Mouse (Mus musculus): ENCODE results near the gene Zfp319. TPM values are rescaled to one million over a fixed set of nuclear protein-coding genes. Genes with fewer than 3 reads are reported as not detected.

The Zfp319 gene
- polyA plus RNA-seq, 1 experiment from 2014 or later, result 2.2 TPM

DNA sequence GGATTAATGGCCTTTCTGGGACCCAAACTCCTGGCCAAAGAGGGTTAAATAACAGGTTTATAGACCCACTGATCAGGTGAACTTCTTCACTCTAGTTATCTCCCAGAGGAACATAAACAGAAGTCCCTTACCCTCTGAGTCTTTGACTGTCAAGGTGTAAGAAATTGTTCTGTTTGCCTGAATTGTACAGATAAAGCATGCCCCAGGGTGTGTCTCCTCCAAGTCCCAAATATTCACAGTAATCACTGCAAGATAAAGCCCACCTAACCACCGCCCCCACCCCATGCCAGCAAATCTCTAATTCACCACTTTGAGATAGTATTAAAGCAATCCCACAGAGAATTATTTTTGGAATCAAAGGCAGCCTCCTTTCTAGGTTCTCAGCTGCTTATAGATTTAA, 1.4 kb downstream of the Zfp319 start:
- peak overlapping the region; percentile 84 for H3K4me2 ChIP-seq (replicated peaks; ENCODE audit: low read depth)
- H3K9ac ChIP-seq (ENCODE audit: low read depth, low read length), result peak overlapping the region; percentile 78; the same call in 1 of the 2 replicates
- no peaks in the 10 kb centered on the region for H3K27me3 ChIP-seq (replicated peaks; ENCODE audit: control insufficient read depth, insufficient read depth, low read length)
- ATAC-seq, result no peak
- H3K4me3 ChIP-seq (ENCODE audit: low read depth, low read length), result peak overlapping the region; percentile 85
- no peak for TF ChIP-seq CTCF (IDR thresholded peaks at IDR 0.05; ENCODE audit: low read depth)
- 40% methylated on average over 1 of the region's 1 CpGs for whole genome bisulfite sequencing
- no peaks in the 10 kb centered on the region for H3K9me3 ChIP-seq (ENCODE audit: control insufficient read depth)
- 0 out of 2 replicates have a peak, but pooled peaks cover 8% of the 10 kb centered on the region for H3K4me1 ChIP-seq (replicated peaks; ENCODE audit: control insufficient read depth, insufficient read depth, low read length)
- H3K27ac ChIP-seq (ENCODE audit: low read depth, low read length), result no peak overlapping the region
- H3K36me3 ChIP-seq (ENCODE audit: control insufficient read depth, insufficient read depth), result peaks cover 55% of the 10 kb centered on the region

GRCm38 (mm10) chr8:95327866-95328465, 3.8 kb downstream of the Zfp319 start:
- no peak for TF ChIP-seq CTCF (IDR thresholded peaks at IDR 0.05; ENCODE audit: low read depth)
- Histone ChIP-seq H3K9me3 (ENCODE audit: control insufficient read depth) (no peaks in the 10 kb centered on the region), H3K27me3 (replicated peaks; ENCODE audit: control insufficient read depth, insufficient read depth, low read length) (no peaks in the 10 kb centered on the region), H3K4me2 (replicated peaks; ENCODE audit: low read depth) (no peak overlapping the region), H3K36me3 (ENCODE audit: control insufficient read depth, insufficient read depth) (peaks cover 44% of the 10 kb centered on the region), H3K9ac (ENCODE audit: low read depth, low read length) (no peak overlapping the region), H3K4me3 (ENCODE audit: low read depth, low read length) (no peak overlapping the region), H3K27ac (ENCODE audit: low read depth, low read length) (no peak overlapping the region; the same call in 1 of the 2 replicates), H3K4me1 (replicated peaks; ENCODE audit: control insufficient read depth, insufficient read depth, low read length) (0 out of 2 replicates have a peak, but pooled peaks cover 8% of the 10 kb centered on the region)
- 93% methylated on average over 44 of the region's 46 CpGs for WGBS
- ATAC-seq, result no peak

DNA sequence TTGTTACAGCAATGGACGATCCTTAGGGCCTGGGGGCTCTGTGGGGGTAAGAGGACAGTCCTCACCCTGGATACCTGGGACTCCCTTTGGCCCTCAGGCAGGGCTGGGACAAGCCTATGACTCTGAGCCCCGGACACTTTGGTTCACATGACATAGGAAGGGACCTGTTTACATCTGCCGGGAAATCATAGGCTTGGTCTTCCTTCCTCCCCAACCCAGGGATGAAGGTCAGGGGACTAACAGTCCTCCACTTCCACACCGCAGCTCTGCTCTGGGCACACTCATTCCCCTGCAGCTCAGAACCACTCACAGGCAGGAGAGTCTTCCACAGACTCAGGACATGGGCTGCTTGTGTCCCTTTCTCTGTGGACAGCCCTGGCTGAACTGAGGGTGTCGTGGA, 4.9 kb downstream of the Zfp319 start:
- no peak for TF ChIP-seq CTCF (IDR thresholded peaks at IDR 0.05; ENCODE audit: low read depth)
- 86% methylated on average over 5 of the region's 5 CpGs for WGBS
- Histone ChIP-seq H3K36me3 (ENCODE audit: control insufficient read depth, insufficient read depth) (peaks cover 44% of the 10 kb centered on the region), H3K4me3 (ENCODE audit: low read depth, low read length) (no peak overlapping the region), H3K4me2 (replicated peaks; ENCODE audit: low read depth) (no peak overlapping the region), H3K27me3 (replicated peaks; ENCODE audit: control insufficient read depth, insufficient read depth, low read length) (no peaks in the 10 kb centered on the region), H3K9me3 (ENCODE audit: control insufficient read depth) (no peaks in the 10 kb centered on the region), H3K9ac (ENCODE audit: low read depth, low read length) (no peak overlapping the region), H3K4me1 (replicated peaks; ENCODE audit: control insufficient read depth, insufficient read depth, low read length) (0 out of 2 replicates have a peak, but pooled peaks cover 5% of the 10 kb centered on the region), H3K27ac (ENCODE audit: low read depth, low read length) (peak overlapping the region; percentile 7; the same call in 1 of the 2 replicates)
- ATAC-seq, result no peak

DNA sequence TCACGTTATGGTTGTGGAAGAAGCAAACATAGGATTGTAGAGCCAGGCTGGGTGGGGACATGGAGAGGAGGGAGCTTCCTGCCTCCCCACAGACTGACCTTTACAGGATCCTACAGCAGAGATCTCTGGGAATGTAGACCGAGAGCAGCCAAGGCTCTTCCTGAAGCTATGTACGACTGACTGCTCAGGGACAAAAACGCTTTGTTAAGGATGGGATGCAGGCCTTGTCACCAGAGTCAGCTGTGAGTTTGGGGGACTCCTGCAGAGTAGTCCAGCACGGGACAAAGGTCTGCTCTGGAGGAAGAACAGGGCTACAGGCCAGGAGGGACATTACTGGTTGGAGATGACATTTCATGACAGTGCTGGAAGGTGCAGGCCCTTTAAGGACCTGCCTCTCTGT, 7.1 kb downstream of the Zfp319 start:
- no peaks in the 10 kb centered on the region for H3K27me3 ChIP-seq (replicated peaks; ENCODE audit: control insufficient read depth, insufficient read depth, low read length)
- H3K4me3 ChIP-seq (ENCODE audit: low read depth, low read length), result no peak overlapping the region
- TF ChIP-seq CTCF (IDR thresholded peaks at IDR 0.05; ENCODE audit: low read depth), result no peak
- H3K27ac ChIP-seq (ENCODE audit: low read depth, low read length), result 0 out of 2 replicates have a peak overlapping the region, but pooled peaks have one; percentile 7
- WGBS, result 74% methylated on average over 5 of the region's 5 CpGs
- H3K36me3 ChIP-seq (ENCODE audit: control insufficient read depth, insufficient read depth), result peaks cover 44% of the 10 kb centered on the region
- H3K4me1 ChIP-seq (replicated peaks; ENCODE audit: control insufficient read depth, insufficient read depth, low read length), result no peaks in the 10 kb centered on the region
- no peaks in the 10 kb centered on the region for H3K9me3 ChIP-seq (ENCODE audit: control insufficient read depth)
- no peak for ATAC-seq
- H3K9ac ChIP-seq (ENCODE audit: low read depth, low read length), result no peak overlapping the region
- no peak overlapping the region for H3K4me2 ChIP-seq (replicated peaks; ENCODE audit: low read depth)

DNA sequence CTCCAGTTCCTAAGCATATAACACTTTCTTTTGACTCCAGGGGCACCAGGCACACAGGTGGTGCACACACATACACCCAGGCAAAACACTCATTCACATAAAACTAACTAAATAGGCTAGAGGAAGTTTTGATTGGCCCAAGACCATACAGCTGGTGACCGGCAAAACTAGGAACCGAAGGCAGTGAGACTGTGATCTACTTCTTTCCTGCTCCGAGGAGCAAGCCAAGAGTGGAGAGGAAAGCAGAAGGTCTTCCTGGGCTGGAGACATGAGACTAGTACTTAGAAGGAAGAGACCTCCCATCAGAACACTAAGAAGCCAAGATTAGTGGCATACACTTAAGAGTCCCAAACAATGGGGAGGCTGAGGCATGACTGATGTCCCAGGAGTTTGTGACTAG, 8.5 kb downstream of the Zfp319 start:
- 82% methylated on average over 3 of the region's 3 CpGs for WGBS
- no peaks in the 10 kb centered on the region for H3K27me3 ChIP-seq (replicated peaks; ENCODE audit: control insufficient read depth, insufficient read depth, low read length)
- no peak overlapping the region for H3K27ac ChIP-seq (ENCODE audit: low read depth, low read length)
- H3K4me3 ChIP-seq (ENCODE audit: low read depth, low read length), result no peak overlapping the region
- H3K9me3 ChIP-seq (ENCODE audit: control insufficient read depth), result no peaks in the 10 kb centered on the region
- no peak overlapping the region for H3K9ac ChIP-seq (ENCODE audit: low read depth, low read length)
- no peak for ATAC-seq
- H3K4me1 ChIP-seq (replicated peaks; ENCODE audit: control insufficient read depth, insufficient read depth, low read length), result no peaks in the 10 kb centered on the region
- H3K36me3 ChIP-seq (ENCODE audit: control insufficient read depth, insufficient read depth), result peaks cover 31% of the 10 kb centered on the region
- H3K4me2 ChIP-seq (replicated peaks; ENCODE audit: low read depth), result no peak overlapping the region
- no peak for TF ChIP-seq CTCF (IDR thresholded peaks at IDR 0.05; ENCODE audit: low read depth)

DNA sequence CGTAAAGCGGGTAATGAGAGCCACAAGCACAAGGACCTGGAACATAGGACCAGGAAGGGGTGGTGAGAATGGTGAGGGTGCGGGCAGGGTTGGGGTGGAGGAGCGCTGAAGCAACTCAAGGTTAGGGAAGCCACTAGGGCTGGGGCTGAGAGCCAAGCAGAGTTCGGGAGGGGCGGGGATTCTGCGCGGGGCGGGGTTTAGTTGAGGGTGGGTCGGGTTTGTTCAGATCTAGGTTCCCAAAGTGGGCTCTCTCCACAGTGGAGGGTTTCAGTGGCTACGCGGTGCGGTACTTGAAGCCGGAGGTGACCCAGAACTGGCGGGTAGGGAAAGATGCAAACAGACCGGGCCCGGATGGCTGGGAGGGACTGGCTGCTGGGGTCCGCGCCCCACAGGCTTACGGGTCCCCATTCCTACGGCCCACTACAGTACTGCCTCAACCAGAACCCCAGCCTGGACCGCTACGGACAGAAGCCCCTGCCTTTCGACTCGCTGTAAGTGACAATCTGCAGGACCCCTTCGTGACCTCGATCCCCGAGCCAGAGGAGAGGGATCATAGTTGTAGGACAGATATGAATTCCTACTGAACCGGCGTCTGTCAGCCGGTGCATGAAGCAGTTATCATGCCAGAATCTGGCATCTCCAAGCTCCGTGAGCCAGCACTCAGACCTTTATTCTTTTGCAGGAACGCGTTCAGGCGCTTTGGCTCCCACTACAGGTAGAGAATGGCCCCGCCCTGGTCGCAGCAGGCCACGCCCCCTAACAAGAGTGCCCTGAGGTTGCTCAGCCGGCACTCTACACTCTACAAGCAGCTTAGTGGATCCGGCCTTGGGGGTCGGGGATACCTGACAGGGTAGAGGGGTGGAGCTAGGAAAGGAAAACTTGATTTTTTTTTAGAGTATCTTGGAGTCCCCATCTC, 11.3 kb downstream of the Zfp319 start:
- TF ChIP-seq CTCF (IDR thresholded peaks at IDR 0.05; ENCODE audit: low read depth), result peak; percentile 70
- no peak overlapping the region for H3K27ac ChIP-seq (ENCODE audit: low read depth, low read length)
- WGBS, result 3% methylated on average over 41 of the region's 41 CpGs

More for the DNA sequence above, 11.3 kb downstream of the Zfp319 start:
- Histone ChIP-seq H3K4me1 (replicated peaks; ENCODE audit: control insufficient read depth, insufficient read depth, low read length) (no peaks in the 10 kb centered on the region), H3K27me3 (replicated peaks; ENCODE audit: control insufficient read depth, insufficient read depth, low read length) (no peaks in the 10 kb centered on the region), H3K9ac (ENCODE audit: low read depth, low read length) (peak overlapping the region; percentile 34; the same call in 1 of the 2 replicates), H3K4me2 (replicated peaks; ENCODE audit: low read depth) (peak overlapping the region; percentile 95), H3K36me3 (ENCODE audit: control insufficient read depth, insufficient read depth) (peaks cover 6% of the 10 kb centered on the region; the same call in 1 of the 2 replicates), H3K9me3 (ENCODE audit: control insufficient read depth) (no peaks in the 10 kb centered on the region), H3K4me3 (ENCODE audit: low read depth, low read length) (peak overlapping the region; percentile 47)
- ATAC-seq, result peak; percentile 78
